Comparison of ENCODE assay signal across 14 mouse cellular contexts in the genomic region with DNA sequence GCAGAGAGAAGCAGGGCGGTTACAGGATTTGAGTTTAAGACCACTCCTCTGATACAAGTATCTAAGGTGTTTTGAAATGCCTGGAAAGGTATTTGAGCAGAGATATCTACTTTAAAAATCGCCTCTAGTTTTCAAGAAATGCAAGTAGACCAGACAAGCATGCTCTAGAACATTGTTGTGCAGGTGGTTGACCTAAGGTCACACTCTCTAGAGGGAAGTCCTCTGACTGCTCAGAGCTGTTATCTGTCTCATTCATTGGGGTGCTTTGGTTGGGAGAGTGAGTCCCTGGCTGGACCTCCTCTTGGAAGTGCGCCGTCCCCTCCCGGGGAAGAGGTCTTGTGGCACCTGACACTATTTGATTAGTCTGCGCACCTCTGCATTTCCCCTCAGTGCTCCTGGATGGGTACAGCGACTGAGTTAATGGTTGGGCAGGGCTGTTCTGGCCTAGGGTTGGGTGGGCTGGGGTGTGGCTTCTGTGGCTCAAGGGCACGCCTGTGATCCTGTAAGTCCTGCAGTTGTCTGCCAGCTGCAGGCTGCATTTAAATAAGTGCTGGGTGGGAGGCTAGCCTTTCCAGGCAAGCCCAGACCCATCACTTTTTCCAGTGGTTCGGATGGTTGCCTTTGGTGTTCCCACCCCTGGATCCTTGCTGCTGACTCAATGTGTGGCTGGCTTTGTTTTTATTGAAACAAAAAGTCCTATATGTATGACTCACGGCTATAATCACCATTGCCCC.
DNase-seq lines count a peak whose midpoint lies in the region; ATAC-seq and TF ChIP-seq lines count a peak whose summit lies in the region.
"Had no signal": no experiment of that assay in that cellular context is flagged by ENCODE, and none has a peak within 500 bp of the region (broad histone marks: within the 10 kb centered on the region; RNA-seq: fewer than 3 reads in every experiment).

No protein-coding gene starts in this region.

- POLR2A ChIA-PET in Patski (lab: Charles Lee), result no interaction called here

- no peak for DNase-seq in heart, adult 9 months (ENCODE audit: low spot score in 2 of 2)
- DNase-seq in midbrain, postnatal 0 days (ENCODE audit: low spot score), result no peak
- DNase-seq in Patski (ENCODE audit: low read depth, low spot score), result no peak
- DNase-seq in left cerebral cortex, postnatal 36 days (ENCODE audit: low spot score in 2 of 2), result no peak
- no peak for DNase-seq in hindbrain, embryonic 14.5 days (ENCODE audit: low spot score)
- DNase-seq: heart, adult 18-20 months; kidney, adult 2 months; retina, postnatal 1 day had no signal

- 38% methylated on average over 10 of the region's 10 CpGs for whole genome bisulfite sequencing in heart, embryonic 13.5 days
- WGBS in midbrain, embryonic 13.5 days, result 45% methylated on average over 10 of the region's 10 CpGs
- 61% methylated on average over 10 of the region's 10 CpGs for WGBS in midbrain, postnatal 0 days
- 40% methylated on average over 10 of the region's 10 CpGs for WGBS in stomach, embryonic 14.5 days
- 42% methylated on average over 10 of the region's 10 CpGs for WGBS in hindbrain, embryonic 14.5 days

- H3K36me3 ChIP-seq in heart, embryonic 13.5 days, result no peaks in the 10 kb centered on the region
- no peaks in the 10 kb centered on the region for H3K36me3 ChIP-seq in midbrain, embryonic 13.5 days
- no peaks in the 10 kb centered on the region for H3K36me3 ChIP-seq in midbrain, postnatal 0 days (ENCODE audit: insufficient read depth, low read length)
- H3K36me3 ChIP-seq in stomach, embryonic 14.5 days (ENCODE audit: control insufficient read depth, insufficient read depth, low read length), result no peaks in the 10 kb centered on the region
- no peaks in the 10 kb centered on the region for H3K36me3 ChIP-seq in hindbrain, embryonic 14.5 days (replicated peaks; ENCODE audit: control insufficient read depth, insufficient read depth)
- H3K36me3 ChIP-seq: hindbrain, embryonic 12.5 days; liver, embryonic 15.5 days had no signal

- H3K27ac ChIP-seq in heart, embryonic 13.5 days (replicated peaks), result 0 out of 2 replicates have a peak overlapping the region, but pooled peaks have one; percentile 32
- H3K27ac ChIP-seq in midbrain, embryonic 13.5 days, result no peak overlapping the region
- no peak overlapping the region for H3K27ac ChIP-seq in midbrain, postnatal 0 days (ENCODE audit: low read depth, low read length)
- no peak overlapping the region for H3K27ac ChIP-seq in stomach, embryonic 14.5 days (ENCODE audit: low read length)
- H3K27ac ChIP-seq in hindbrain, embryonic 14.5 days, result no peak overlapping the region
- H3K27ac ChIP-seq: liver, embryonic 15.5 days had no signal

- intact Hi-C loops in left cerebral cortex, postnatal 36 days (cut with DNase I), result no loop called here

- no peaks in the 10 kb centered on the region for H3K9me3 ChIP-seq in heart, embryonic 13.5 days
- no peaks in the 10 kb centered on the region for H3K9me3 ChIP-seq in midbrain, embryonic 13.5 days
- no peaks in the 10 kb centered on the region for H3K9me3 ChIP-seq in midbrain, postnatal 0 days (ENCODE audit: low read length)
- no peaks in the 10 kb centered on the region for H3K9me3 ChIP-seq in stomach, embryonic 14.5 days (ENCODE audit: control insufficient read depth, low read depth, low read length)
- no peaks in the 10 kb centered on the region for H3K9me3 ChIP-seq in hindbrain, embryonic 14.5 days (ENCODE audit: control insufficient read depth, low read length)
- H3K9me3 ChIP-seq: hindbrain, embryonic 12.5 days; liver, embryonic 15.5 days; megakaryocyte, embryonic 14.5 days had no signal

- TF ChIP-seq CTCF in midbrain, postnatal 0 days (IDR thresholded peaks at IDR 0.05), result no peak
- no peak for TF ChIP-seq CTCF in Patski (IDR thresholded peaks at IDR 0.05)

- no peak overlapping the region for H3K9ac ChIP-seq in heart, embryonic 13.5 days
- no peak overlapping the region for H3K9ac ChIP-seq in midbrain, embryonic 13.5 days (replicated peaks)
- no peak overlapping the region for H3K9ac ChIP-seq in midbrain, postnatal 0 days (replicated peaks; ENCODE audit: low read length, poor library complexity, severe bottlenecking)
- no peak overlapping the region for H3K9ac ChIP-seq in stomach, embryonic 14.5 days (replicated peaks; ENCODE audit: low read depth, low read length)
- no peak overlapping the region for H3K9ac ChIP-seq in hindbrain, embryonic 14.5 days
- H3K9ac ChIP-seq: hindbrain, embryonic 12.5 days; liver, embryonic 15.5 days had no signal

- CTCF ChIA-PET in Patski (lab: Charles Lee), result interaction anchor here (0.9 to 1.1 kb wide), 2 partner anchors 9 to 12 kb away, joined by 3 to 4 read pairs; no protein-coding TSS in a partner anchor

- H3K4me2 ChIP-seq in heart, embryonic 13.5 days, result peak overlapping the region; percentile 51; the same call in 1 of the 2 replicates
- H3K4me2 ChIP-seq in midbrain, embryonic 13.5 days (replicated peaks), result no peak overlapping the region
- H3K4me2 ChIP-seq in midbrain, postnatal 0 days (ENCODE audit: low read depth, low read length, poor library complexity, severe bottlenecking), result no peak overlapping the region
- no peak overlapping the region for H3K4me2 ChIP-seq in stomach, embryonic 14.5 days (replicated peaks; ENCODE audit: low read depth, low read length)
- H3K4me2 ChIP-seq in hindbrain, embryonic 14.5 days (replicated peaks), result no peak overlapping the region
- H3K4me2 ChIP-seq: hindbrain, embryonic 12.5 days; liver, embryonic 15.5 days had no signal

- H3K27me3 ChIP-seq in heart, embryonic 13.5 days (replicated peaks), result no peaks in the 10 kb centered on the region
- H3K27me3 ChIP-seq in midbrain, embryonic 13.5 days, result no peaks in the 10 kb centered on the region
- H3K27me3 ChIP-seq in midbrain, postnatal 0 days (ENCODE audit: insufficient read depth, low read length), result no peaks in the 10 kb centered on the region
- H3K27me3 ChIP-seq in Patski, result no peaks in the 10 kb centered on the region
- no peaks in the 10 kb centered on the region for H3K27me3 ChIP-seq in stomach, embryonic 14.5 days (ENCODE audit: control insufficient read depth, insufficient read depth, low read length)
- no peaks in the 10 kb centered on the region for H3K27me3 ChIP-seq in hindbrain, embryonic 14.5 days (ENCODE audit: control insufficient read depth, insufficient read depth, low read length)
- H3K27me3 ChIP-seq: hindbrain, embryonic 12.5 days; liver, embryonic 15.5 days had no signal

- peaks cover 81% of the 10 kb centered on the region for H3K4me1 ChIP-seq in heart, embryonic 13.5 days
- peaks cover 28% of the 10 kb centered on the region for H3K4me1 ChIP-seq in midbrain, embryonic 13.5 days (replicated peaks)
- no peaks in the 10 kb centered on the region for H3K4me1 ChIP-seq in midbrain, postnatal 0 days (ENCODE audit: insufficient read depth, low read length)
- H3K4me1 ChIP-seq in stomach, embryonic 14.5 days (ENCODE audit: control insufficient read depth, insufficient read depth, low read length), result peaks cover 9% of the 10 kb centered on the region; the same call in 1 of the 2 replicates
- peaks cover 16% of the 10 kb centered on the region for H3K4me1 ChIP-seq in hindbrain, embryonic 14.5 days (replicated peaks; ENCODE audit: control insufficient read depth, insufficient read depth, low read length)

- in situ Hi-C loops in Patski (cut with MboI; ENCODE audit: low pct_unique_long_range_greater_than_20kb), result no loop called here

- H3K4me3 ChIP-seq in heart, embryonic 13.5 days, result no peak overlapping the region
- H3K4me3 ChIP-seq in midbrain, embryonic 13.5 days (replicated peaks), result no peak overlapping the region
- no peak overlapping the region for H3K4me3 ChIP-seq in midbrain, postnatal 0 days (ENCODE audit: low read depth, low read length)
- no peak overlapping the region for H3K4me3 ChIP-seq in stomach, embryonic 14.5 days (ENCODE audit: low read depth, low read length)
- H3K4me3 ChIP-seq in hindbrain, embryonic 14.5 days (replicated peaks; ENCODE audit: low read length), result no peak overlapping the region
- H3K4me3 ChIP-seq: hindbrain, embryonic 12.5 days; liver, embryonic 15.5 days; megakaryocyte, embryonic 14.5 days had no signal

- ATAC-seq in heart, embryonic 13.5 days (ENCODE audit: extremely low read depth, insufficient number of reproducible peaks, low FRiP score, low TSS enrichment), result no peak
- 0 out of 2 replicates have a peak, but pooled peaks have one; percentile 7 for ATAC-seq in midbrain, embryonic 13.5 days
- ATAC-seq in midbrain, postnatal 0 days (ENCODE audit: low FRiP score), result no peak
- ATAC-seq in Patski, result peak; percentile 44
- ATAC-seq in stomach, embryonic 14.5 days (ENCODE audit: insufficient number of reproducible peaks, insufficient read depth, low FRiP score, low read depth), result 0 out of 2 replicates have a peak, but pooled peaks have one; percentile 30
- no peak for ATAC-seq in hindbrain, embryonic 14.5 days (ENCODE audit: low FRiP score)

Comparison
In these comparisons a context has a peak if more than half of its experiments do, and no peak if none do; other contexts are left out.
1. ATAC-seq: peak in midbrain, embryonic 13.5 days (single experiment), Patski (single experiment) and stomach, embryonic 14.5 days (single experiment); none in heart, embryonic 13.5 days (single experiment), midbrain, postnatal 0 days (single experiment) and hindbrain, embryonic 14.5 days (single experiment).